Mouse (Mus musculus) lung, embryonic 14.5 days (tissue): ENCODE results near the gene Coq2. TPM values are rescaled to one million over a fixed set of nuclear protein-coding genes. Genes with fewer than 3 reads are reported as not detected.

Experiments used
- ATAC-seq: fragments of 200-750 bp; cut with Nextera tagmentation; 2 replicates; pipeline ENCODE4 v1.8.0; 2017; ENCODE audit warnings: mild to moderate bottlenecking, moderate TSS enrichment, moderate library complexity; ENCODE audit not compliant: insufficient read depth
- DNase-seq: peaks from one replicate; pipeline ENCODE4 v3.0.0-alpha.2; 2015
- H3K27ac ChIP-seq: fragments of 300-500 bp; sonication (generic); 2 replicates; pipeline ENCODE4 v1.5.1; 2014; ENCODE audit warnings: low read depth, mild to moderate bottlenecking, moderate library complexity
- H3K27me3 ChIP-seq: fragments of 300-500 bp; sonication (generic); 2 replicates; pipeline ENCODE4 v1.6.1; 2014; ENCODE audit warnings: low read length, control low read depth; ENCODE audit not compliant: insufficient read depth
- H3K36me3 ChIP-seq: fragments of 300-500 bp; sonication (generic); 2 replicates; pipeline ENCODE4 v1.6.1; 2014; ENCODE audit warnings: control low read depth; ENCODE audit not compliant: insufficient read depth
- H3K4me1 ChIP-seq: fragments of 300-500 bp; sonication (generic); 2 replicates; pipeline ENCODE4 v1.6.1; 2014; ENCODE audit warnings: antibody characterized with exemption, control low read depth; ENCODE audit not compliant: insufficient read depth
- H3K4me2 ChIP-seq: fragments of 300-500 bp; sonication (generic); 2 replicates; pipeline ENCODE4 v1.6.1; 2014; ENCODE audit warnings: mild to moderate bottlenecking
- H3K4me3 ChIP-seq: fragments of 300-500 bp; sonication (generic); 2 replicates; pipeline ENCODE4 v1.5.1; 2014; ENCODE audit warnings: low read depth, low read length
- H3K9ac ChIP-seq: fragments of 300-500 bp; sonication (generic); 2 replicates; pipeline ENCODE4 v1.6.1; 2014
- H3K9me3 ChIP-seq: fragments of 300-500 bp; sonication (generic); 2 replicates; pipeline ENCODE4 v1.6.1; 2016; ENCODE audit warnings: low read depth, low read length, control low read depth
- CTCF ChIP-seq: IDR thresholded peaks from 2 replicates; pipeline ENCODE4 v1.5.1; 2016; ENCODE audit warnings: antibody characterized with exemption, low read depth
- WGBS: fragments of 180-500 bp; shearing (Covaris S2); extraction: QIAGEN DNeasy Blood & Tissue Kit; methylation state at CpG from one replicate; pipeline ENCODE4 v1.1.7; 2014; 5-methylcytosine and 5-hydroxymethylcytosine counted together
- polyA plus RNA-seq: library from polyadenylated mRNA; unstranded; fragments of >200 nt; fragmentation: Nextera tagmentation; extraction: Ambion mirVana; gene quantifications from 2 replicates; pipeline ENCODE4 v1.2.1, GENCODE M21; 2014

Coq2 gene
- polyA plus RNA-seq, 1 experiment from 2014 or later, result 70.9 TPM

DNA sequence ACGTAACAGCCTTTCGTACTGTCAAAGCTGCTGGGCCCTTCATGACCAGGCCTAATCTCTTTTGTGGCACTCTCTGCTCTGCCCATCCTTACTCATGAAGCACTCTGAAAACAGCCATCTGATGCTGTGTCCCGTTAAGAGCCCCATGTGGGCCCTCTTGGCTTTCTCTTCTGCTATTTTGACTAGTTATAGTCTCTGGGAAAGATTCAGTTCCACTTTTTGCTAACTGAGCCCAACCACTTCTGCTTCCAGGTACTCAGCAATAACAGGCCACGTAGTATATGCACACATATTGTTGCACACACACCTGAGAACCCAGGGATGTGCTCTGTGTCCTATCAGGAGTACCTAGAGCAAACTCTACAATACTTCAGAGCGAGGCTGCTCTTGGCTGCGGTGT, 11.9 kb downstream of the Coq2 start:
- no peak overlapping the region for H3K4me2 ChIP-seq
- no peaks in the 10 kb centered on the region for H3K27me3 ChIP-seq
- H3K4me3 ChIP-seq, result no peak overlapping the region
- no peak overlapping the region for H3K9ac ChIP-seq
- DNase-seq (no peak), ATAC-seq (no peak)
- H3K4me1 ChIP-seq, result no peaks in the 10 kb centered on the region
- no peak overlapping the region for H3K27ac ChIP-seq
- no peak for TF ChIP-seq CTCF
- 92% methylated on average over 6 of the region's 6 CpGs for whole genome bisulfite sequencing
- peaks cover 71% of the 10 kb centered on the region for H3K36me3 ChIP-seq
- no peaks in the 10 kb centered on the region for H3K9me3 ChIP-seq

DNA sequence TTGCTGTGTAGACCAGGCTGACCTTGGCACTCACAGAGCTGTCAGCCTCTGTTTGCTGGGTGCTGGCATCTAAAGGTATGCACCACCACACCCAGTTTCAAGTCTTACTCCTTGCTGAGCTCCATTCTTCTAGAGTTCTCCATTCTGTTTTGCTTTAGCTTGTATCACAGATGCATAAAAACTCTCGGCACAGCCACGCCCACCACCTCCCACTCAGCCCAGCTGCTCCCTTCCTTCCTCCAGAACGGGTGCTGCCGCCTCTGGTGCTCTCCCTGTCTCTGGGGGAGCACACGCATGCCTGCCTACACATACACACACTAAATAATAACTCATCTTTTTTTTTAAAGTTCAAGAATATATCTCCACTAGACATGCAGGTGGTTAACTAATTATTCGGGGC, 16.5 kb downstream of the Coq2 start:
- H3K27ac ChIP-seq, result no peak overlapping the region
- H3K4me2 ChIP-seq, result no peak overlapping the region
- H3K36me3 ChIP-seq, result peaks cover 84% of the 10 kb centered on the region
- H3K4me1 ChIP-seq, result no peaks in the 10 kb centered on the region
- 80% methylated on average over 6 of the region's 6 CpGs for WGBS
- no peak for TF ChIP-seq CTCF
- no peak for ATAC-seq
- no peak for DNase-seq
- H3K27me3 ChIP-seq, result no peaks in the 10 kb centered on the region
- H3K4me3 ChIP-seq, result no peak overlapping the region
- H3K9me3 ChIP-seq, result no peaks in the 10 kb centered on the region
- no peak overlapping the region for H3K9ac ChIP-seq

DNA sequence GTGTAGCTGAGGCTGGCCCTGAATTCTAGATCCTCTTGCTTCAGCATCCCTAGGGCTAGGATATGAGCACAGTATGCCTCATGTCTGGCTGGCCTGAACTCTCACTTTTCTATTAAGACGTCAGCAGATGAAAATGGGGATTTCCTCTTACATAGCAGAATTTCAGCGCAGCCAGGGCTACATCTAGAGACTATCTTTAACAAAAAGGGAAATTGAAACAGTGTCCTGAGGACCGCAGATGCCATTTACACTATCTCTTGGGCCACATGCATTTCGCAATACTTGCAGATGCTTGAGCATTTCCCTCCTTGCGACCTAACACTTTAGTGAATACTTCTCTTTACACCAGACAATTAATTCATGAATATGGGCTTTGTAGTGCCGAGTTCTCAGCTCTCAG, 18.6 kb downstream of the Coq2 start:
- no peaks in the 10 kb centered on the region for H3K9me3 ChIP-seq
- H3K9ac ChIP-seq, result no peak overlapping the region
- WGBS, result 79% methylated on average over 6 of the region's 6 CpGs
- no peaks in the 10 kb centered on the region for H3K27me3 ChIP-seq
- ATAC-seq, result no peak
- H3K4me2 ChIP-seq, result no peak overlapping the region
- peak; percentile 13 for DNase-seq
- H3K4me1 ChIP-seq, result no peaks in the 10 kb centered on the region
- H3K4me3 ChIP-seq, result no peak overlapping the region
- H3K36me3 ChIP-seq, result peaks cover 68% of the 10 kb centered on the region
- no peak for TF ChIP-seq CTCF
- no peak overlapping the region for H3K27ac ChIP-seq

DNA sequence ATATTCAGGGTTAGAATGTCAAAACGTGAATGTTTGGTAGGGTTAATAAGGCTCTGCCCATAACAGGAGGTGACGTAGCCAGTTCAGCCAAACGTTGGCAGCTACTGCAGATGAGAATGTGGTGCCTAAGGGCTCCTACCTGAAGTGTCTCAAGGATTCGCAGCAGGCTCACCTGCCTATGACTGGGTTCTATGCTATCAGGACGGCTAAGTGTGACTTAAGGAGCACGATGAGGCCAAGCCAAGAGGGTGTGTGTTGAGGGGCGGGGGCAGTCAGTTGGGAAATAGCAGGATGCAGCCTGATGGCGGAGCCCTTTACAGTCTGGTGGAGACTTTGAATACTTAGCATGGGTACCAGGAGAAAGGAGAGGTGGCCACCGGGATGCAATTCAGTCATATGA, 22.6 kb downstream of the Coq2 start:
- H3K9ac ChIP-seq, result no peak overlapping the region
- H3K4me2 ChIP-seq, result no peak overlapping the region
- DNase-seq (no peak), ATAC-seq (no peak)
- no peaks in the 10 kb centered on the region for H3K9me3 ChIP-seq
- H3K27me3 ChIP-seq, result no peaks in the 10 kb centered on the region
- H3K36me3 ChIP-seq, result peaks cover 33% of the 10 kb centered on the region
- H3K27ac ChIP-seq, result no peak overlapping the region
- H3K4me1 ChIP-seq, result no peaks in the 10 kb centered on the region
- no peak for TF ChIP-seq CTCF
- H3K4me3 ChIP-seq, result no peak overlapping the region
- WGBS, result 76% methylated on average over 9 of the region's 9 CpGs

DNA sequence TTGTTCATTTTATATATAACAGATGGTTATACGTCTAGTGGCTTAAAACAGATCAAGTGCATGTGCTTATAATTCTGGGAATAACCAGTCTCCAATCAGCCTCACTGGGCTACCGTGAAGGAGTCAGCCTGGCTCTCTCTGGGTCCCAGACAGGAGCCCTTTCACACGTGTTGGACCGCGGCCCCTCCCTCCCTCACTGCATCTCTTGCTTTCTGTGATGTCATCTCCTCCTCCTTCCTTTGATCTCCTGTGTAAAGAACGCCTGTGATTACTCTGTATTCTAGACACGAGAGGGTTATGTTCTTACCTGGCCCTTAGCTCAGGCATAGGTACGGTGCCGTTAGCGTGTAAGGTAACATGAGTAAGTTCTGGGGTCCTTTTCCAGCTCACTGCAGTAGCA, 23.5 kb downstream of the Coq2 start:
- ATAC-seq (no peak), DNase-seq (no peak)
- Histone ChIP-seq H3K27me3 (no peaks in the 10 kb centered on the region), H3K4me2 (no peak overlapping the region), H3K36me3 (peaks cover 26% of the 10 kb centered on the region), H3K4me1 (no peaks in the 10 kb centered on the region), H3K4me3 (no peak overlapping the region), H3K9me3 (no peaks in the 10 kb centered on the region), H3K27ac (no peak overlapping the region), H3K9ac (no peak overlapping the region)
- no peak for TF ChIP-seq CTCF
- 64% methylated on average over 10 of the region's 10 CpGs for WGBS

DNA sequence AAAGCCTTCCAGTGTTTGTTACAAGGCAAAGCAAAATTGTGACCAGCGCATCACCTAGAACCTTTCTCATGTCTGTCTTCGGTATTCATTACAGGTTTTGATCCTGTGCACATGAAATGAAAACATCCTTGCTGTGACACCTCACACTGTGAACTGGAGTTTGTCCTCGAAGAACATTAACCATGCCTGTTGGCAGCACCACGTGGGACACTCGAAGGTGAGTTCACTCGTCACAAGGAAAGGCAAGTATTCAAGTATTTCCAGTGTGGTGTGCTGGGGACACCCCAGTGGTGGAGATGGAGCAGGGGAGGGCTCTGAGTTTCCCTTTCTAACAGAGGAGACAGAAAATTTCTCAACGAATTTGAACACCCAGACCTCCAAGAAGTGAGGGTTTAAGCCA, 24.0 kb downstream of the Coq2 start:
- DNase-seq (no peak), ATAC-seq (no peak)
- Histone ChIP-seq H3K36me3 (peaks cover 22% of the 10 kb centered on the region), H3K4me2 (no peak overlapping the region), H3K9ac (no peak overlapping the region), H3K4me1 (no peaks in the 10 kb centered on the region), H3K27ac (no peak overlapping the region), H3K27me3 (no peaks in the 10 kb centered on the region), H3K4me3 (no peak overlapping the region), H3K9me3 (no peaks in the 10 kb centered on the region)
- WGBS, result 78% methylated on average over 7 of the region's 7 CpGs
- no peak for TF ChIP-seq CTCF

DNA sequence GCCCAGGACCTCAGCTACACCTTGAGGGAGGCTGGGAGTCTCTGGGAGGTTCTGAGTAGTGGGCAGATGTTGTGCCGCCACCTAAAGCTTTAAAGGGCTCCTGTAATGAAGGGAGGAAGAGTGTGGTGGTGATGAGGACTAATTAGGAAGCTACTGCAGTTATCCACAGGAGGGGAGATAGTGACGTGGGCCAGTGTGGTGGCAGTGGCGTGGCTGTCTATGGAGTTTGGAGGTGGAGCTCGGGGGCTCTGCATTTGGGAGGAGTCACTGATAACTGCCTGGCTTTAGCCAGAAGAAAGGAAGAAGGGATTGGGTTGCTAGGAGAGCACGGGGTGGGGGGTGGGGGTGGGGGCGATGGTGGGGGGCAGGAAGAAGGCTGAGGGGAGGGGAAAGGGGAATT, 26.4 kb downstream of the Coq2 start:
- Histone ChIP-seq H3K9me3 (no peaks in the 10 kb centered on the region), H3K4me2 (no peak overlapping the region), H3K4me3 (no peak overlapping the region), H3K27ac (no peak overlapping the region), H3K9ac (no peak overlapping the region), H3K36me3 (0 out of 2 replicates have a peak, but pooled peaks cover 3% of the 10 kb centered on the region), H3K27me3 (no peaks in the 10 kb centered on the region), H3K4me1 (peaks cover 5% of the 10 kb centered on the region; the same call in 1 of the 2 replicates)
- DNase-seq, result no peak
- TF ChIP-seq CTCF, result no peak
- no peak for ATAC-seq
- 20% methylated on average over 6 of the region's 6 CpGs for WGBS

DNA sequence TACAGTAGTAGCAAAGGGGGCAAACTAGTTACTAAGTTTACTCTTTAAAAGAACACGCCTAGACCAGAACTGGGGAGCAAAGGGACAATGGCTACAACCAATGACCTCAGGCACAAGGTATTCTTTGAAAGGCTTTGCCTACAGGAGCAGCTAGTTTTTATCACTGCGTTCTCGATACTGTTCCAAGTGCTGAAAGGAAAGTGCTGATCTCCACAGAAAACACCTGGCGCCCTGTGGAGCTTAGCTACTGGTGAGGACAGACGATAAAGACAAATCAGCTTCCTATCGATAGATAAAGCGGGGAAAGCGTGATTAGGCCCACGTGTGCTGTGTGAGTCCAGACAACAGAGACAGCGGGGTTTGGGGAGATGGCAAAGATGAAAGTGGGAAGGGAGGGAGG, 26.9 kb downstream of the Coq2 start:
- no peak for TF ChIP-seq CTCF
- no peak overlapping the region for H3K9ac ChIP-seq
- no peak for ATAC-seq
- no peak overlapping the region for H3K4me3 ChIP-seq
- no peak for DNase-seq
- no peaks in the 10 kb centered on the region for H3K9me3 ChIP-seq
- peaks cover 9% of the 10 kb centered on the region; the same call in 1 of the 2 replicates for H3K4me1 ChIP-seq
- H3K27me3 ChIP-seq, result no peaks in the 10 kb centered on the region
- no peak overlapping the region for H3K4me2 ChIP-seq
- no peak overlapping the region for H3K27ac ChIP-seq
- H3K36me3 ChIP-seq, result no peaks in the 10 kb centered on the region
- WGBS, result 27% methylated on average over 10 of the region's 10 CpGs
